Mouse (Mus musculus) E14TG2a.4 (cell line): ENCODE measurements around the gene Olfr370.

ENCODE experiments used
- CTCF ChIP-seq: conservative IDR thresholded peaks from 2 replicates; pipeline ENCODE4 v1.5.1; 2014; ENCODE audit warnings: low read length
- POU5F1 ChIP-seq: IDR thresholded peaks from 2 replicates; pipeline ENCODE4 v1.6.1; 2014; ENCODE audit warnings: low read length, borderline replicate concordance

GRCm38 (mm10) chr8:83592682-83593081 is 57.1 kb downstream of the Olfr370 start:
- TF ChIP-seq CTCF: no peak
- TF ChIP-seq POU5F1: no peak
